In genomic region chr10:78440812-78441211, GRCm38 (mm10) we compare ENCODE assay signal across 8 mouse cellular contexts. TPM values are rescaled to one million over a fixed set of nuclear protein-coding genes. Genes with fewer than 3 reads are reported as not detected.
A peak's percentile ranks its signal among the peaks of the same experiment; 100 is the strongest.
DNase-seq lines count a peak whose midpoint lies in the region; ATAC-seq and TF ChIP-seq lines count a peak whose summit lies in the region.

No protein-coding gene starts in this region.

- peak; percentile 27 for DNase-seq in thymus, adult 2 months
- DNase-seq in thymus, postnatal 0 days (ENCODE audit: low spot score) = no peak
- peak; percentile 41 for DNase-seq in embryonic facial prominence, embryonic 11.5 days (ENCODE audit: low spot score)
- peak; percentile 30 for DNase-seq in thymus, postnatal 25 days
- DNase-seq in urinary bladder, adult 2 months (ENCODE audit: low spot score) = no peak
- no peak for DNase-seq in right cerebral cortex, adult 2 months (ENCODE audit: low spot score in 2 of 2)

- WGBS in intestine, postnatal 0 days = 76% methylated on average over 9 of the region's 9 CpGs
- 60% methylated on average over 9 of the region's 9 CpGs for whole genome bisulfite sequencing in intestine, embryonic 15.5 days
- 87% methylated on average over 9 of the region's 9 CpGs for WGBS in thymus, adult 2 months
- WGBS in embryonic facial prominence, embryonic 11.5 days = 63% methylated on average over 9 of the region's 9 CpGs

- no peak overlapping the region for H3K27ac ChIP-seq in intestine, postnatal 0 days (ENCODE audit: low read depth, low read length)
- no peak overlapping the region for H3K27ac ChIP-seq in intestine, embryonic 15.5 days
- no peak overlapping the region for H3K27ac ChIP-seq in thymus, adult 2 months (ENCODE audit: control insufficient read depth, insufficient read depth, low read length)
- no peak overlapping the region for H3K27ac ChIP-seq in embryonic facial prominence, embryonic 11.5 days (replicated peaks; ENCODE audit: low read depth, low read length)

- H3K4me1 ChIP-seq in intestine, postnatal 0 days (replicated peaks; ENCODE audit: control insufficient read depth, insufficient read depth, low read length) = no peaks in the 10 kb centered on the region
- H3K4me1 ChIP-seq in intestine, embryonic 15.5 days (replicated peaks) = no peaks in the 10 kb centered on the region
- H3K4me1 ChIP-seq in thymus, adult 2 months (replicated peaks; ENCODE audit: control insufficient read depth, insufficient read depth, low read length) = no peaks in the 10 kb centered on the region
- no peaks in the 10 kb centered on the region for H3K4me1 ChIP-seq in embryonic facial prominence, embryonic 11.5 days (ENCODE audit: control insufficient read depth, insufficient read depth, low read length)

- no peaks in the 10 kb centered on the region for H3K27me3 ChIP-seq in intestine, postnatal 0 days (replicated peaks; ENCODE audit: control insufficient read depth, insufficient read depth, low read length)
- H3K27me3 ChIP-seq in intestine, embryonic 15.5 days (replicated peaks) = no peaks in the 10 kb centered on the region
- no peaks in the 10 kb centered on the region for H3K27me3 ChIP-seq in thymus, adult 2 months (ENCODE audit: control insufficient read depth, insufficient read depth, low read length)
- no peaks in the 10 kb centered on the region for H3K27me3 ChIP-seq in embryonic facial prominence, embryonic 11.5 days (ENCODE audit: control insufficient read depth, insufficient read depth, low read length)

- H3K4me3 ChIP-seq in intestine, postnatal 0 days (ENCODE audit: low read depth, low read length) = no peak overlapping the region
- no peak overlapping the region for H3K4me3 ChIP-seq in intestine, embryonic 15.5 days (replicated peaks)
- H3K4me3 ChIP-seq in thymus, adult 2 months (ENCODE audit: control insufficient read depth, insufficient read depth, low read length) = no peak overlapping the region
- H3K4me3 ChIP-seq in embryonic facial prominence, embryonic 11.5 days (ENCODE audit: low read depth, low read length) = no peak overlapping the region

- ATAC-seq in intestine, postnatal 0 days = no peak
- no peak for ATAC-seq in intestine, embryonic 15.5 days
- no peak for ATAC-seq in embryonic facial prominence, embryonic 11.5 days (replicated peaks; ENCODE audit: insufficient number of reproducible peaks, low FRiP score, low TSS enrichment, low read depth)

- H3K36me3 ChIP-seq in intestine, postnatal 0 days (ENCODE audit: control insufficient read depth, insufficient read depth) = peaks cover 54% of the 10 kb centered on the region
- H3K36me3 ChIP-seq in intestine, embryonic 15.5 days = peaks cover 12% of the 10 kb centered on the region; the same call in 1 of the 2 replicates
- H3K36me3 ChIP-seq in thymus, adult 2 months (ENCODE audit: control insufficient read depth, insufficient read depth, low read length) = no peaks in the 10 kb centered on the region; the same call in 1 of the 2 replicates
- H3K36me3 ChIP-seq in embryonic facial prominence, embryonic 11.5 days (replicated peaks; ENCODE audit: control insufficient read depth, insufficient read depth, low read depth, low read length) = no peaks in the 10 kb centered on the region; the same call in 1 of the 2 replicates

- no peaks in the 10 kb centered on the region for H3K9me3 ChIP-seq in intestine, postnatal 0 days (ENCODE audit: control insufficient read depth)
- H3K9me3 ChIP-seq in intestine, embryonic 15.5 days = no peaks in the 10 kb centered on the region
- no peaks in the 10 kb centered on the region for H3K9me3 ChIP-seq in embryonic facial prominence, embryonic 11.5 days (replicated peaks; ENCODE audit: control insufficient read depth, low read length)

- no peak overlapping the region for H3K4me2 ChIP-seq in intestine, postnatal 0 days (replicated peaks; ENCODE audit: low read depth)
- H3K4me2 ChIP-seq in intestine, embryonic 15.5 days (replicated peaks) = no peak overlapping the region
- no peak overlapping the region for H3K4me2 ChIP-seq in embryonic facial prominence, embryonic 11.5 days (ENCODE audit: low read depth, low read length)

- TF ChIP-seq CTCF in intestine, postnatal 0 days (IDR thresholded peaks at IDR 0.05; ENCODE audit: low read depth) = peak; percentile 81
- peak; percentile 74 for TF ChIP-seq CTCF in thymus, adult 2 months (IDR thresholded peaks at IDR 0.05; ENCODE audit: borderline replicate concordance, control insufficient read depth, extremely low read depth, insufficient read depth, low read length, poor library complexity)

- no peak for TF ChIP-seq POLR2A in thymus, adult 2 months (IDR thresholded peaks at IDR 0.05; ENCODE audit: control insufficient read depth, extremely low read depth, insufficient read depth, low read length, poor library complexity)

- no peak overlapping the region for H3K9ac ChIP-seq in intestine, postnatal 0 days (ENCODE audit: low read depth, low read length)
- H3K9ac ChIP-seq in intestine, embryonic 15.5 days = no peak overlapping the region
- no peak overlapping the region for H3K9ac ChIP-seq in embryonic facial prominence, embryonic 11.5 days (replicated peaks; ENCODE audit: low read length)

RNA-seq across cellular contexts. Expression of gene Cstb, which starts 15.3 kb away (rescaled TPM):
- 1,208 and 1,296 TPM in 2 replicates for polyA plus RNA-seq in intestine, postnatal 0 days (2015; fragmentation: Nextera tagmentation; extraction: Ambion mirVana)
- 270 and 290 TPM in 2 replicates for polyA plus RNA-seq in intestine, embryonic 15.5 days (2015; fragmentation: Nextera tagmentation; extraction: Ambion mirVana)
- 212 and 247 TPM in 2 replicates for polyA plus RNA-seq in thymus, adult 2 months (2012; rRNA removed)
- polyA plus RNA-seq in thymus, postnatal 0 days (2015; fragmentation: Nextera tagmentation; extraction: Ambion mirVana) = 1,727 and 1,921 TPM in 2 replicates
- polyA plus RNA-seq in embryonic facial prominence, embryonic 11.5 days (2014; fragmentation: Nextera tagmentation; extraction: Ambion mirVana) = 168 and 177 TPM in 2 replicates
- polyA plus RNA-seq in urinary bladder, adult 2 months (2012; rRNA removed) = 205 and 261 TPM in 2 replicates

RNA-seq across cellular contexts. Expression of gene Pdxk, which starts 24.0 kb away (rescaled TPM):
- polyA plus RNA-seq in intestine, postnatal 0 days (2015; fragmentation: Nextera tagmentation; extraction: Ambion mirVana) = 22.8 and 26.5 TPM in 2 replicates
- polyA plus RNA-seq in intestine, embryonic 15.5 days (2015; fragmentation: Nextera tagmentation; extraction: Ambion mirVana) = 23.4 and 26.7 TPM in 2 replicates
- 26.1 and 28.8 TPM in 2 replicates for polyA plus RNA-seq in thymus, adult 2 months (2012; rRNA removed)
- 16.4 and 17.9 TPM in 2 replicates for polyA plus RNA-seq in thymus, postnatal 0 days (2015; fragmentation: Nextera tagmentation; extraction: Ambion mirVana)
- polyA plus RNA-seq in embryonic facial prominence, embryonic 11.5 days (2014; fragmentation: Nextera tagmentation; extraction: Ambion mirVana) = 6.6 and 7.4 TPM in 2 replicates
- 28.2 and 33.3 TPM in 2 replicates for polyA plus RNA-seq in urinary bladder, adult 2 months (2012; rRNA removed)

RNA-seq across cellular contexts. Expression of gene Rrp1, which starts 28.0 kb away (rescaled TPM):
- polyA plus RNA-seq in intestine, postnatal 0 days (2015; fragmentation: Nextera tagmentation; extraction: Ambion mirVana) = 141 and 148 TPM in 2 replicates
- 268 and 277 TPM in 2 replicates for polyA plus RNA-seq in intestine, embryonic 15.5 days (2015; fragmentation: Nextera tagmentation; extraction: Ambion mirVana)
- 133 and 164 TPM in 2 replicates for polyA plus RNA-seq in thymus, adult 2 months (2012; rRNA removed)
- polyA plus RNA-seq in thymus, postnatal 0 days (2015; fragmentation: Nextera tagmentation; extraction: Ambion mirVana) = 373 and 391 TPM in 2 replicates
- polyA plus RNA-seq in embryonic facial prominence, embryonic 11.5 days (2014; fragmentation: Nextera tagmentation; extraction: Ambion mirVana) = 225 and 243 TPM in 2 replicates
- 149 and 195 TPM in 2 replicates for polyA plus RNA-seq in urinary bladder, adult 2 months (2012; rRNA removed)

Comparison
In these comparisons a context has a peak if more than half of its experiments do, and no peak if none do; other contexts are left out.
1. DNase-seq: peak in thymus, adult 2 months (single experiment), embryonic facial prominence, embryonic 11.5 days (single experiment) and thymus, postnatal 25 days (single experiment); none in thymus, postnatal 0 days (single experiment), urinary bladder, adult 2 months (single experiment) and right cerebral cortex, adult 2 months (0 of 2).